Mouse (Mus musculus): ENCODE data around the gene Gkn2.

Gkn2 gene

GRCm38 (mm10) chr6:87373057-87373456 lies at the start of gene Gkn2:
TSS of gene Gkn2 (plus strand) at chr6:87373357.
- no peak for DNase-seq

- DNase-seq: peak; percentile 34
Observed at GRCm38 (mm10) chr6:87323381-87323780, 49.8 kb upstream of the Gkn2 start.

- DNase-seq: no peak
Observed at GRCm38 (mm10) chr6:87326932-87327331, 46.2 kb upstream of the Gkn2 start.

- DNase-seq: peak; percentile 57
Observed at GRCm38 (mm10) chr6:87328265-87329173, 44.6 kb upstream of the Gkn2 start.

GRCm38 (mm10) chr6:87332380-87332779 lies 40.8 kb upstream of the Gkn2 start:
- no peak for DNase-seq

GRCm38 (mm10) chr6:87334361-87335090 lies 38.6 kb upstream of the Gkn2 start:
- no peak for DNase-seq

- peak; percentile 65 for DNase-seq
Observed at GRCm38 (mm10) chr6:87335091-87335934, 37.8 kb upstream of the Gkn2 start, which contains the start of gene Antxr1. TSS of gene Antxr1 (minus strand) at chr6:87335821.

- DNase-seq: no peak
Observed at GRCm38 (mm10) chr6:87335935-87336295, 37.2 kb upstream of the Gkn2 start.

GRCm38 (mm10) chr6:87350829-87351228 lies 22.3 kb upstream of the Gkn2 start, which contains the start of gene Gkn1:
TSS of gene Gkn1 (minus strand) at chr6:87350942.
- DNase-seq: no peak

GRCm38 (mm10) chr6:87354441-87354840 lies 18.7 kb upstream of the Gkn2 start:
- DNase-seq: no peak

- no peak for DNase-seq
Observed at GRCm38 (mm10) chr6:87369223-87369622, 3.9 kb upstream of the Gkn2 start.

GRCm38 (mm10) chr6:87383926-87384691 lies 11.0 kb downstream of the Gkn2 start:
- DNase-seq: no peak

- DNase-seq: no peak
Observed at GRCm38 (mm10) chr6:87384761-87385160, 11.6 kb downstream of the Gkn2 start.

GRCm38 (mm10) chr6:87386203-87386602 lies 13.0 kb downstream of the Gkn2 start:
- peak; percentile 60 for DNase-seq

GRCm38 (mm10) chr6:87386681-87387080 lies 13.5 kb downstream of the Gkn2 start:
- no peak for DNase-seq

- DNase-seq: no peak
Observed at GRCm38 (mm10) chr6:87388877-87389276, 15.7 kb downstream of the Gkn2 start, which contains the start of gene Gkn3. TSS of gene Gkn3 (minus strand) at chr6:87388935.

GRCm38 (mm10) chr6:87389455-87389989 lies 16.4 kb downstream of the Gkn2 start:
- DNase-seq: no peak

- peak; percentile 14 for DNase-seq
Observed at GRCm38 (mm10) chr6:87393466-87394205, 20.5 kb downstream of the Gkn2 start.

- DNase-seq: no peak
Observed at GRCm38 (mm10) chr6:87394783-87395182, 21.6 kb downstream of the Gkn2 start.

- peak; percentile 80 for DNase-seq
Observed at GRCm38 (mm10) chr6:87399137-87399536, 26.0 kb downstream of the Gkn2 start.

Data from kidney, adult 18-20 months (tissue).